Mouse (Mus musculus) cerebellum, adult 9-10 months (tissue): ENCODE measurements around the gene Crebbp.
"Not testable (repeated sequence)": the region's sequence is repeated elsewhere in the genome, so short reads cannot be mapped to it uniquely, and the experiment has no call there.

ENCODE experiments used
- DNase-seq: peaks from one replicate; pipeline ENCODE4 v3.0.0; 2022

Gene Crebbp

GRCm38 (mm10) chr16:4138541-4138940 is 75.3 kb downstream of the Crebbp start:
- DNase-seq, result no peak

DNA sequence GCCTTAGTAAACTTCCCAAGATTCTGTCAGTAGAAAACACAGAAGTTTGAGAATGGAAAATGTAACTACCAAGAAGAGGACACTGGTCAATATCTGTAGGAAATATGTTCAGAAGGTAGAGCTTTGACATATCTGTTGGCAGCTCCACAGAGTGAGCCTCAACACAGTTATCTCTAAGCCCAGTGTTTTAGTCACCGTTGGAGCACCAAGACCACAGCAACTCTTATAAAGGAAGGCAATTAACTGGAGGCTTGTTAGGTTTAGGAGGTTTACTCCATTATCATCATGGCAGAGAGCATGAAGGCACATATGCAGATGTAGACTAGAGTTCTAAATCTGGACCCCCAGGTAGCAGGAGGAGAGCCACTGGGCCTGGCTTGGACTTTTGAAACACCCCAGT is 80.0 kb downstream of the Crebbp start:
- DNase-seq, result no peak

- no peak for DNase-seq
Observed at GRCm38 (mm10) chr16:4128894-4129293, 84.9 kb downstream of the Crebbp start.

DNA sequence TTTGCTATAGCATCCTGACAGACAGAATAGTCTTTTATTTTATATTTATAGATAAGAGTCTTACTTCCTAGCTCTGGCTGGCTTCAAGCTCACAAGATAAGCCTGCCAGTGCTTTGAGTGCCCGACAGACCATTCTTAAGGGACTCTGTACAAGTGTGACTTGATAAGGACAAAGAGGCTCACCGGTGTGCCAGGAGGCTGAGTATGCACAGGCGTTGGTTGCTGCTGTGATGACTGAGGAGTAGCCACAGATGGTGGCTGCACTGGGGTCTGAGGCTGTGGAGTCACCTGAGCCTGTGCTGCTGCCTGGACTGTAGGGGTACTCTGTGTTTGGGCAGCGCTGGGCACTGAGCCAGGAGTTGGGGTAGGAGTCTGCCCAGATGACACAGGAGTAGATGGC is 96.7 kb downstream of the Crebbp start:
- no peak for DNase-seq

GRCm38 (mm10) chr16:4100374-4100773 is 113.4 kb downstream of the Crebbp start:
- DNase-seq, result no peak

DNA sequence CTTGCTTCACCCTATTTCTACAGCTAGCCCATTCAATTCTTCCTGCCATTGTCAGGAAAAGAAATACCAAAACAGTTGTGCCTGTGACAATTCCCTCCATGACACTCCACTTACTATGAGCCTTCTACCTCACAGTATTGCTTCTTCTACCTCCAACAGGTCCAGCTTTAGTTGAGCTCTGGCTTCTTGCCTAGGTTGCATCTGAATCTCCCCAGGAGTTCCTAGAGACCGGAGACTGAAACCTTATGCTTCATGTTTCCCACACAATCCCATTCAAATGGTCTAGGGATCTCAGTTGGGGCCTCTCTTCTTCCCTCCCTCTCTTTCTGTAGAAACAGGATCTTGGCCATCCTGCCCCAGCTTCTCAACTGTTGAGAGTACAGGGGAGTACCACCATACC is 116.3 kb downstream of the Crebbp start:
- peak; percentile 53 for DNase-seq

DNA sequence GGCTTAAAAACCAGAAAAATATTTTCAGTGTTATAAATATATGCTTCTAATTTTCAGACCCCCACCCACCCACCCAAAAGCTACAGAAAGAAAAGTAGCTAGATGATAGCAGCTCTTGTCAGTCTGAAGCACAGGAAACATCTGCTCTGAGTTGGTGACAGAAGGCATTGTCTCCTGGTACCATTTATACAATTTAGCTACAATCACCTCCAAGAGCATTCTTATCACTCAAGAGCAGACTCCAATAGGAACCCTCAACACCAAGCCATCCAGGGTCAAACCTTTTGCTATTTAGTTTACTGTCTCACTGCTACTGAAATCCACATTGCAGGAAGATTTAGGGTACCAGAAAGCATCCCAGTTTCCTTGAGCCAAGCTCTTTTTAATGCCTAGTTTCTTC is 116.9 kb downstream of the Crebbp start:
- DNase-seq, result no peak

DNA sequence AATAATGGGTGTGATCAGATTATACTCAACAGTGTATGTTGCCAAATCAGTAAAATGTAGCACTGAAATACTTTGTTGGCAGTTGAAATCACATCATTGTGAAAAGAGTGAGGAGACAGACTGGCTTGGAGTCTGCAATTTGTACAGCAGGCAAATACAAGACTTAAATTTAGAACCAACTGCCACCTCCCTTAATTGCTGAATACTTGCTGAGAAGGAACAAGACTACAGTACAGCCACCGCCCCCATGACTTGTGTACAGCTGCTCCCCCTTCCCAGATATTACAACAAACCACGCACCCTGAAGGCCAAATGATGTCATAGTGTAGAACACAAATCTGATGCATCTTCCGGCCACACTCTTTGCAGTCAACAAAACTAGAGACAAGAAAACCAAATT is 117.7 kb downstream of the Crebbp start:
- no peak for DNase-seq

GRCm38 (mm10) chr16:4087214-4087913 is 126.4 kb downstream of the Crebbp start:
- DNase-seq, result no peak

- DNase-seq, result no peak
Observed at GRCm38 (mm10) chr16:4085851-4086387, 127.9 kb downstream of the Crebbp start.

DNA sequence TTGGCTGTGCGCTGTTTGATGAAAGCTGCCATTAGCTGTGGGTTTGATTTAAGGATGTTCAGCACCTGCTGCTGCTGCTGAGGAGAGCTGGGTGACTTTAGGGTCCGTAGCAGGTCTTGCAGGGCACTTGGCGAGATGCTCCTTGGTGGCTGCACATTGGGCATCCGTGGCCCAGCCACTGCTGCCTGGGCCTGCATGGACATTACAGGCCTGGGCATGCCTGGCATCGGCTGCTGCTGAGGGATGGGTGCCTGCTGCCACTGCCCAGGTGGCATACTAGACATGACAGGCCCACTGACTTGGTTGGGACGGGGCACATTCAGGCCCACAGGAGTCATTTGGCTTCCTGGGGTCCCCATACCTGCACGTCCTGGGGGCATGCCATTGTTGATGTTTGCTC is 128.7 kb downstream of the Crebbp start:
- no peak for DNase-seq

DNA sequence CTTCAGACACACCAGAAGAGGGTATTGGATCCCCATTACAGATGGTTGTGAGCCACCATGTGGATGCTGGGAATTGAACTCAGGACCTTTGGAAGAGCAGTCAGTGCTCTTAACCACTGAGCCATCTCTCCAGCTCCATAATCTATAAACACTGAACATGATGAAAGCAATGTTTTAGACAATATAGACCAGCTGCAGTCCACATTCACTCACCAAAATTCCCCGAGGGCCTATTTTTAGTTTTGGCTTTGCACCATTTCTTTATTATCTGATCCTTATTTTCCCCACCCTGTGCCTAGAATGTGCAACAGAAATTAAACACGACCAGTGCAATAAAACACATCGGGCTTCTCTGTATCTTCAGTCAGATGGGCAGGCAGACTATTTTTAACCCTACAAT is 133.4 kb downstream of the Crebbp start:
- not testable (repeated sequence) for DNase-seq

- DNase-seq, result no peak
Observed at GRCm38 (mm10) chr16:4079656-4080055, 134.1 kb downstream of the Crebbp start.

DNA sequence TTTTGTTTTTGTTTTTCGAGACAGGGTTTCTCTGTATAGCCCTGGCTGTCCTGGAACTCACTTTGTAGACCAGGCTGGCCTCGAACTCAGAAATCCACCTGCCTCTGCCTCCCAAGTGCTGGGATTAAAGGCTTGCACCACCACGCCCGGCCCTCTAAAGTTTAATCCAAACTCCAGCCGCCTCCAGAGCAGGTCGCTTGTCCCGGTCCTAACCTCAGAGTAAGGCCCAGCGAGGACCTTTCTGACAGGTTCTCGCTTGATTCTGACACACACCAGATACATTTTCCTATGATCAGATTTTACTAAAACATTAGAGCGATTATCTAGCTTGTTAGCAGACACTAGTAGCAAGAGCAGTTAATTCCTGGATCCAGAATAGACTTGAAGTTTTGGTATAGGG is 135.5 kb downstream of the Crebbp start:
- DNase-seq, result not testable (repeated sequence)

- peak; percentile 95 for DNase-seq
Observed at GRCm38 (mm10) chr16:4077384-4078061, 136.3 kb downstream of the Crebbp start, which contains the start of gene Trap1. Trap1 (minus strand) TSS chr16:4077827.

- no peak for DNase-seq
Observed at GRCm38 (mm10) chr16:4074836-4075235, 139.0 kb downstream of the Crebbp start.

DNA sequence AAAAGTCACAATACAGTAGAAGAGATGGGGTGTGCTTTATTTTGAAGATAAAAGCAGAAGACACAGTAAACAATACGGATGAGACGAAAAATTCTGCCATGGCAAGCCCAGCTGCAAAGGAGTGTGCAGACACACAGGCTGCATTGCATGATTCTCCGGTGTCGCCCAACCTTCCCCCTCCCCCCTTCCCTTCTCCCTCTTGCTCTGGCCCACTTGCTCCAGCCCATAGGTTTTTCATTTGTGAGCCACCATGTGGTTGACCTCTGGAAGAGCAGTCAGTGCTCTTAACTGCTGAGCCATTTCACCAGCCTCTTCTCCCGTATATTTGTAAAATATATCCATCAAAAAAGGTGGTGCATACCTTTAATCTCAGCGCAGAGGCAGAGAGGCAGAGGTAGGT is 139.5 kb downstream of the Crebbp start:
- no peak for DNase-seq

GRCm38 (mm10) chr16:4068588-4068987 is 145.2 kb downstream of the Crebbp start:
- DNase-seq, result no peak

DNA sequence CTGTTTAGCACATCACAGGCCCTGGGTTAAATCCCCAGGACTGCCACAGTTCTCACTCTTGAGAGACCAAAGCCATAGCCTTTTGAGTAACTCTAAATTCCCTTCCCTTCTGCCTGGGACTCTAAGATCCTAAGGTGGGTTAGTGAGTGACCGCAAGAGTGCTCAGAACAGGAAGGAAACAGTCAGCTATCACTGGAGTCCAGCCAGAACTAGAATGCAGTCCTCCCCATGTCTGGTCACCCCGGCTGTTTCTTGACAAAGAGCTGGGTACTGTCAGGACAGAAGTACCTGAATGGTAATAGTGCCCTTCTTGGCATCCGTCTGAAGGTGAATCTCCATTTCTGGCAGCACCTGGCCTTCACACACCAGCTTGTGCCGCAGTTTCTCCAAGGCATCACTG is 148.9 kb downstream of the Crebbp start:
- no peak for DNase-seq

GRCm38 (mm10) chr16:4053811-4054210 is 160.0 kb downstream of the Crebbp start:
- DNase-seq, result no peak

DNA sequence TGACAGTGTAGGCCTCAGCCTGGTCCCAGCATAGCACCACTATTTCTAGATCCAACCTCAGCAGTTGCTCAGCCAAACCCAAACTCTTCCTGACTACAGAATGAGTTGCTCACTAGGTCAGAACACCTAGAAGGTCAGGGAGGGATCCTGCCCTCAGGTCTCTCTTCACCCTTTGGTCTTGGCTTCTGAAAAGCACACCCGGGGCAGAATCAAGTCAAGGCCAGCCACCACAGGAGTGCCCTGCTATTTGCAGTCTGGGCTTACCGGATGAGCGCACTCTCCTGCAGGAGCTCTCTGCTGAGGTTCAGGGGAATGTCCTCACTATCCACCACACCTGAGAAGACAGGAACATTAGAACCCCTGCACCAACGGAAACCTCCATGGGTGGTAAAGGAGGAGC is 161.2 kb downstream of the Crebbp start:
- no peak for DNase-seq

- no peak for DNase-seq
Observed at GRCm38 (mm10) chr16:4045524-4045923, 168.3 kb downstream of the Crebbp start.

DNA sequence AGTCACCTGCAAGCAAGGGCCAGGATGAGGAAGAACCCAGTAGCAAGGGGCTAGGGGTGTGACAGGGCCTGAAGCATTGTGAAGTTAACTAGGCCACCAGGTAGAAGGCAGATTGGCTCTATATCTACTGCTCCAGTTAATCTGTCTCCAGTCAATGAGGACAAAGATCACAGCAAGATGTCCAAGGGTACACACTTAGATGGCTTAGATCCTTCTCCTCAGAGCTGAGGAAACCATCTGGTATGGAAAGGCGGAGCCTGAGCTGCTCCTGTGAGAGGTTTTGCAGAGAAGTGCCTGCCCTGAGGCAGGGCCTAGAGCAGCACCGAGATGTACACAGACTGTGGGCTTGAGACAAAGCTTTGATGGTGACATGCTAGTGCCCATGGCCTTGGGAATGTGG is 169.7 kb downstream of the Crebbp start:
- no peak for DNase-seq

- DNase-seq, result no peak
Observed at GRCm38 (mm10) chr16:4041646-4042045, 172.2 kb downstream of the Crebbp start.
